Mouse (Mus musculus) thymus, postnatal 4 days (tissue): Measurements from ENCODE around the gene Kcnk4.

ENCODE experiments used
- DNase-seq: peaks from one replicate; pipeline ENCODE4 v3.0.0; 2021

Kcnk4 gene

GRCm38 (mm10) chr19:6874257-6874656 lies 60.1 kb downstream of the Kcnk4 start:
- no peak for DNase-seq
